In genomic region chr13:75942731-75943130, GRCm38 (mm10) we compare ENCODE assay signal across 9 mouse cellular contexts. TPM values are rescaled to one million over a fixed set of nuclear protein-coding genes. Genes with fewer than 3 reads are reported as not detected.
DNase-seq lines count a peak whose midpoint lies in the region; ATAC-seq and TF ChIP-seq lines count a peak whose summit lies in the region.
"Had no signal": no experiment of that assay in that cellular context is flagged by ENCODE, and none has a peak within 500 bp of the region (broad histone marks: within the 10 kb centered on the region; RNA-seq: fewer than 3 reads in every experiment).

No protein-coding gene starts in this region.

- ATAC-seq in heart, embryonic 15.5 days (replicated peaks; ENCODE audit: insufficient number of reproducible peaks, insufficient read depth, low FRiP score, low read depth): peak; percentile 37; the same call in 1 of the 2 replicates
- ATAC-seq in liver, embryonic 13.5 days (ENCODE audit: low read depth): no peak
- no peak for ATAC-seq in stomach, embryonic 14.5 days (ENCODE audit: insufficient number of reproducible peaks, insufficient read depth, low FRiP score, low read depth)
- no peak for ATAC-seq in monocyte, adult 5-6 weeks (replicated peaks; ENCODE audit: insufficient number of reproducible peaks, low FRiP score, low TSS enrichment, poor library complexity, severe bottlenecking)

- no peaks in the 10 kb centered on the region for H3K9me3 ChIP-seq in heart, embryonic 15.5 days (replicated peaks)
- no peaks in the 10 kb centered on the region for H3K9me3 ChIP-seq in liver, embryonic 13.5 days (replicated peaks)
- no peaks in the 10 kb centered on the region for H3K9me3 ChIP-seq in stomach, embryonic 14.5 days (ENCODE audit: control insufficient read depth, low read depth, low read length)

- peak overlapping the region; percentile 85 for H3K4me3 ChIP-seq in bone marrow macrophage, adult 2 months (ENCODE audit: insufficient read depth, low read length)
- H3K4me3 ChIP-seq in heart, embryonic 15.5 days: peak overlapping the region; percentile 88
- peak overlapping the region; percentile 69 for H3K4me3 ChIP-seq in liver, embryonic 13.5 days (replicated peaks)
- H3K4me3 ChIP-seq in stomach, embryonic 14.5 days (ENCODE audit: low read depth, low read length): peak overlapping the region; percentile 94

- peaks cover 8% of the 10 kb centered on the region; the same call in 1 of the 2 replicates for H3K36me3 ChIP-seq in heart, embryonic 15.5 days
- H3K36me3 ChIP-seq in liver, embryonic 13.5 days: 0 out of 2 replicates have a peak, but pooled peaks cover 5% of the 10 kb centered on the region
- peaks cover 8% of the 10 kb centered on the region for H3K36me3 ChIP-seq in stomach, embryonic 14.5 days (ENCODE audit: control insufficient read depth, insufficient read depth, low read length)

- H3K4me1 ChIP-seq in bone marrow macrophage, adult 2 months (ENCODE audit: control insufficient read depth, insufficient read depth, low read length): peaks cover 5% of the 10 kb centered on the region
- peaks cover 13% of the 10 kb centered on the region for H3K4me1 ChIP-seq in heart, embryonic 15.5 days (replicated peaks)
- peaks cover 22% of the 10 kb centered on the region for H3K4me1 ChIP-seq in liver, embryonic 13.5 days (replicated peaks)
- peaks cover 17% of the 10 kb centered on the region for H3K4me1 ChIP-seq in stomach, embryonic 14.5 days (ENCODE audit: control insufficient read depth, insufficient read depth, low read length)

- no peak for TF ChIP-seq POLR2A in bone marrow macrophage, adult 2 months (IDR thresholded peaks at IDR 0.05; ENCODE audit: borderline replicate concordance, low read depth, low read length)

- no peak overlapping the region for H3K27ac ChIP-seq in bone marrow macrophage, adult 2 months (ENCODE audit: insufficient read depth, low read depth, low read length)
- peak overlapping the region; percentile 99 for H3K27ac ChIP-seq in heart, embryonic 15.5 days
- H3K27ac ChIP-seq in liver, embryonic 13.5 days: no peak overlapping the region; the same call in 1 of the 2 replicates
- peak overlapping the region; percentile 98 for H3K27ac ChIP-seq in stomach, embryonic 14.5 days (ENCODE audit: low read length)

- peak; percentile 88 for DNase-seq in heart, adult 11 months
- no peak for DNase-seq in heart, postnatal 36 days
- DNase-seq in liver, embryonic 13.5 days: no peak
- DNase-seq in adrenal gland, postnatal 36 days: no peak

- TF ChIP-seq CTCF in bone marrow macrophage, adult 2 months (IDR thresholded peaks at IDR 0.05; ENCODE audit: low read depth, low read length): no peak

- H3K4me2 ChIP-seq in heart, embryonic 15.5 days: peak overlapping the region; percentile 71
- peak overlapping the region; percentile 84 for H3K4me2 ChIP-seq in liver, embryonic 13.5 days
- H3K4me2 ChIP-seq in stomach, embryonic 14.5 days (replicated peaks; ENCODE audit: low read depth, low read length): peak overlapping the region; percentile 72

- peak overlapping the region; percentile 93 for H3K9ac ChIP-seq in heart, embryonic 15.5 days
- H3K9ac ChIP-seq in liver, embryonic 13.5 days: peak overlapping the region; percentile 75; the same call in 1 of the 2 replicates
- peak overlapping the region; percentile 98 for H3K9ac ChIP-seq in stomach, embryonic 14.5 days (replicated peaks; ENCODE audit: low read depth, low read length)

- intact Hi-C loops in heart, postnatal 36 days (cut with DNase I): loop anchor here (2.0 to 10.0 kb wide), 3 partner anchors 76 to 238 kb away; partner anchors contain the start of genes Arsk, Ell2, Rfesd and Ttc37

- no peaks in the 10 kb centered on the region for H3K27me3 ChIP-seq in heart, embryonic 15.5 days
- H3K27me3 ChIP-seq in liver, embryonic 13.5 days: peaks cover 22% of the 10 kb centered on the region
- H3K27me3 ChIP-seq in stomach, embryonic 14.5 days (ENCODE audit: control insufficient read depth, insufficient read depth, low read length): no peaks in the 10 kb centered on the region

- under 1% methylated on average over 6 of the region's 6 CpGs for WGBS in heart, embryonic 15.5 days
- 4% methylated on average over 6 of the region's 6 CpGs for WGBS in liver, embryonic 13.5 days (ENCODE audit: insufficient replicate concordance)
- WGBS in stomach, embryonic 14.5 days: under 1% methylated on average over 6 of the region's 6 CpGs

RNA-seq across cellular contexts. Expression of gene Rhobtb3, which starts 1.0 kb away (rescaled TPM):
- total RNA-seq in heart, postnatal 36 days (2021): 10 to 100 TPM; 11.0 to 14.1 TPM
- polyA plus RNA-seq in bone marrow macrophage, adult 2 months (2012; ENCODE audit: insufficient read depth, insufficient read length, missing spikeins): 0.55 and 1.3 TPM in 2 replicates
- polyA plus RNA-seq in heart, embryonic 15.5 days (2015; fragmentation: Nextera tagmentation; extraction: Ambion mirVana): 19.7 and 21.6 TPM in 2 replicates
- 3.9 and 4.6 TPM in 2 replicates for polyA plus RNA-seq in liver, embryonic 13.5 days (2015; fragmentation: Nextera tagmentation; extraction: Ambion mirVana)
- 48.6 and 51.1 TPM in 2 replicates for polyA plus RNA-seq in stomach, embryonic 14.5 days (2014; fragmentation: Nextera tagmentation; extraction: Ambion mirVana)
- total RNA-seq in adrenal gland, postnatal 36 days (2021): 1 to 10 TPM; 8.2 to 8.8 TPM
- total RNA-seq in monocyte, adult 5-6 weeks (2017): 0.97 TPM in 1 of 3 replicates, not detected in the others
- total RNA-seq: MEL had no signal

RNA-seq across cellular contexts. Expression of gene Spata9, which starts 24.2 kb away (rescaled TPM):
- total RNA-seq in heart, postnatal 36 days (2021): not detected
- polyA plus RNA-seq in bone marrow macrophage, adult 2 months (2012; ENCODE audit: insufficient read depth, insufficient read length, missing spikeins): not detected in 2 replicates
- polyA plus RNA-seq in heart, embryonic 15.5 days (2015; fragmentation: Nextera tagmentation; extraction: Ambion mirVana): 0.14 and 0.31 TPM in 2 replicates
- polyA plus RNA-seq in liver, embryonic 13.5 days (2015; fragmentation: Nextera tagmentation; extraction: Ambion mirVana): 0.73 and 0.74 TPM in 2 replicates
- 0.55 and 0.73 TPM in 2 replicates for polyA plus RNA-seq in stomach, embryonic 14.5 days (2014; fragmentation: Nextera tagmentation; extraction: Ambion mirVana)
- total RNA-seq in adrenal gland, postnatal 36 days (2021): not detected
- total RNA-seq in monocyte, adult 5-6 weeks (2017): not detected in 3 replicates
- total RNA-seq: MEL had no signal

Comparison
In these comparisons a context has a peak if more than half of its experiments do, and no peak if none do; other contexts are left out.
1. H3K27ac ChIP-seq: peak in heart, embryonic 15.5 days (single experiment) and stomach, embryonic 14.5 days (single experiment); none in bone marrow macrophage, adult 2 months (single experiment) and liver, embryonic 13.5 days (single experiment).
2. Peak in every context shown above with its lines, with median percentiles within 50 percentile points of each other: H3K4me3 ChIP-seq, H3K4me2 ChIP-seq and H3K9ac ChIP-seq.